Mouse (Mus musculus): ENCODE results near the gene Ptgir. TPM values are rescaled to one million over a fixed set of nuclear protein-coding genes. Genes with fewer than 3 reads are reported as not detected.

The Ptgir gene
- polyA plus RNA-seq, 1 experiment from 2014 or later = 0.76 TPM

GRCm38 (mm10) chr7:16956410-16957265 is 50.3 kb downstream of the Ptgir start:
- WGBS = 54% methylated on average over 15 of the region's 15 CpGs

GRCm38 (mm10) chr7:16959539-16960187 is 53.4 kb downstream of the Ptgir start, which contains the start of gene Pnmal1:
Gene Pnmal1 (plus strand): TSS chr7:16959679.
- Histone ChIP-seq H3K9me3 (ENCODE audit: control insufficient read depth, low read length) (no peaks in the 10 kb centered on the region), H3K4me2 (ENCODE audit: low read depth) (peak within 1 kb of the TSS; percentile 53), H3K36me3 (ENCODE audit: control insufficient read depth, insufficient read depth, low read length) (no peaks in the 10 kb centered on the region), H3K4me1 (ENCODE audit: control insufficient read depth, insufficient read depth, low read length) (0 out of 2 replicates have a peak, but pooled peaks cover 4% of the 10 kb centered on the region), H3K27ac (ENCODE audit: low read depth, low read length) (peak within 1 kb of the TSS; percentile 89), H3K4me3 (ENCODE audit: low read depth, low read length) (peak within 1 kb of the TSS; percentile 22; the same call in 1 of the 2 replicates), H3K27me3 (ENCODE audit: control insufficient read depth, insufficient read depth, low read length) (no peaks in the 10 kb centered on the region), H3K9ac (ENCODE audit: low read length) (peak within 1 kb of the TSS; percentile 31; the same call in 1 of the 2 replicates)
- ATAC-seq (ENCODE audit: insufficient read depth, low FRiP score, low TSS enrichment) (peak; percentile 96), DNase-seq (ENCODE audit: low spot score) (peak; percentile 94)
- 18% methylated on average over 17 of the region's 17 CpGs for WGBS

More at GRCm38 (mm10) chr7:16956410-16957265, 50.3 kb downstream of the Ptgir start:
- no peaks in the 10 kb centered on the region for H3K9me3 ChIP-seq (ENCODE audit: control insufficient read depth, low read length)
- no peak overlapping the region for H3K9ac ChIP-seq (ENCODE audit: low read length)
- H3K4me2 ChIP-seq (ENCODE audit: low read depth) = no peak overlapping the region
- H3K4me3 ChIP-seq (ENCODE audit: low read depth, low read length) = no peak overlapping the region
- peak overlapping the region; percentile 24; the same call in 1 of the 2 replicates for H3K27ac ChIP-seq (ENCODE audit: low read depth, low read length)
- DNase-seq (ENCODE audit: low spot score) (peak; percentile 55), ATAC-seq (ENCODE audit: insufficient read depth, low FRiP score, low TSS enrichment) (no peak)
- no peaks in the 10 kb centered on the region for H3K36me3 ChIP-seq (ENCODE audit: control insufficient read depth, insufficient read depth, low read length)
- 0 out of 2 replicates have a peak, but pooled peaks cover 4% of the 10 kb centered on the region for H3K4me1 ChIP-seq (ENCODE audit: control insufficient read depth, insufficient read depth, low read length)
- H3K27me3 ChIP-seq (ENCODE audit: control insufficient read depth, insufficient read depth, low read length) = no peaks in the 10 kb centered on the region

Other genes starting within 250 kb of the Ptgir start
- not detected in 2 replicates for gene Ceacam15, start 230.8 kb upstream of the Ptgir start, polyA plus RNA-seq (2014; fragmentation: Nextera tagmentation; extraction: Ambion mirVana)
- gene Ceacam9, start 184.6 kb upstream of the Ptgir start, polyA plus RNA-seq (2014; fragmentation: Nextera tagmentation; extraction: Ambion mirVana) = not detected in 2 replicates
- 284 and 285 TPM in 2 replicates for gene Ap2s1, start 168.1 kb upstream of the Ptgir start, polyA plus RNA-seq (2014; fragmentation: Nextera tagmentation; extraction: Ambion mirVana)
- 17.2 and 17.3 TPM in 2 replicates for gene Slc1a5, start 125.2 kb upstream of the Ptgir start, polyA plus RNA-seq (2014; fragmentation: Nextera tagmentation; extraction: Ambion mirVana)
- gene Strn4, start 90.6 kb upstream of the Ptgir start, polyA plus RNA-seq (2014; fragmentation: Nextera tagmentation; extraction: Ambion mirVana) = 140 and 143 TPM in 2 replicates
- gene Fkrp, start 89.8 kb upstream of the Ptgir start, polyA plus RNA-seq (2014; fragmentation: Nextera tagmentation; extraction: Ambion mirVana) = 24.3 and 24.4 TPM in 2 replicates
- 10.9 and 11.2 TPM in 2 replicates for gene Prkd2, start 63.6 kb upstream of the Ptgir start, polyA plus RNA-seq (2014; fragmentation: Nextera tagmentation; extraction: Ambion mirVana)
- gene Dact3, start 31.2 kb upstream of the Ptgir start, polyA plus RNA-seq (2014; fragmentation: Nextera tagmentation; extraction: Ambion mirVana) = 9.5 and 10.6 TPM in 2 replicates
- gene Gng8, start 14.7 kb upstream of the Ptgir start, polyA plus RNA-seq (2014; fragmentation: Nextera tagmentation; extraction: Ambion mirVana) = 7.0 and 7.2 TPM in 2 replicates
- gene Calm3, start 17.6 kb downstream of the Ptgir start, polyA plus RNA-seq (2014; fragmentation: Nextera tagmentation; extraction: Ambion mirVana) = 257 and 263 TPM in 2 replicates
- 9.4 and 10.5 TPM in 2 replicates for gene Pnmal2, start 38.2 kb downstream of the Ptgir start, polyA plus RNA-seq (2014; fragmentation: Nextera tagmentation; extraction: Ambion mirVana)
- 15.6 and 18.0 TPM in 2 replicates for gene Pnmal1, start 53.2 kb downstream of the Ptgir start, polyA plus RNA-seq (2014; fragmentation: Nextera tagmentation; extraction: Ambion mirVana)
- gene Gm42372, start 76.6 kb downstream of the Ptgir start, polyA plus RNA-seq (2014; fragmentation: Nextera tagmentation; extraction: Ambion mirVana) = 1.8 and 2.0 TPM in 2 replicates
- gene Ccdc8, start 86.2 kb downstream of the Ptgir start, polyA plus RNA-seq (2014; fragmentation: Nextera tagmentation; extraction: Ambion mirVana) = 16.9 and 17.7 TPM in 2 replicates
- gene Ppp5c, start 121.4 kb downstream of the Ptgir start, polyA plus RNA-seq (2014; fragmentation: Nextera tagmentation; extraction: Ambion mirVana) = 120 and 128 TPM in 2 replicates
- 6.9 and 7.6 TPM in 2 replicates for gene Hif3a, start 155.9 kb downstream of the Ptgir start, polyA plus RNA-seq (2014; fragmentation: Nextera tagmentation; extraction: Ambion mirVana)
- 0.09 TPM in 1 of 2 replicates, not detected in the other for gene Psg16, start 167.6 kb downstream of the Ptgir start, polyA plus RNA-seq (2014; fragmentation: Nextera tagmentation; extraction: Ambion mirVana)
- gene Ceacam3, start 243.8 kb downstream of the Ptgir start, polyA plus RNA-seq (2014; fragmentation: Nextera tagmentation; extraction: Ambion mirVana) = not detected in 2 replicates